Mouse (Mus musculus) lung, embryonic 16.5 days (tissue): ENCODE data around the gene Gm973. TPM values are rescaled to one million over a fixed set of nuclear protein-coding genes. Genes with fewer than 3 reads are reported as not detected.

Experiments used
- ATAC-seq: fragments of 200-750 bp; cut with Nextera tagmentation; 2 replicates; pipeline ENCODE4 v1.8.0; 2017; ENCODE audit warnings: low read depth, mild to moderate bottlenecking, moderate library complexity
- H3K27ac ChIP-seq: fragments of 300-500 bp; sonication (generic); 2 replicates; pipeline ENCODE4 v1.5.1; 2014; ENCODE audit warnings: mild to moderate bottlenecking, control low read depth, low read length
- H3K27me3 ChIP-seq: fragments of 300-500 bp; sonication (generic); 2 replicates; pipeline ENCODE4 v1.6.1; 2014; ENCODE audit warnings: low read depth, low read length, mixed read lengths; ENCODE audit not compliant: control insufficient read depth, insufficient read depth
- H3K36me3 ChIP-seq: fragments of 300-500 bp; sonication (generic); 2 replicates; pipeline ENCODE4 v1.6.1; 2014; ENCODE audit warnings: low read length; ENCODE audit not compliant: control insufficient read depth, insufficient read depth
- H3K4me1 ChIP-seq: fragments of 300-500 bp; sonication (generic); replicated peaks from 2 replicates; pipeline ENCODE4 v1.6.1; 2014; ENCODE audit warnings: low read length, mixed read lengths; ENCODE audit not compliant: control insufficient read depth, insufficient read depth
- H3K4me2 ChIP-seq: fragments of 300-500 bp; sonication (generic); 2 replicates; pipeline ENCODE4 v1.6.1; 2014; ENCODE audit warnings: low read depth, low read length, control low read depth
- H3K4me3 ChIP-seq: fragments of 300-500 bp; sonication (generic); 2 replicates; pipeline ENCODE4 v1.5.1; 2014; ENCODE audit warnings: mild to moderate bottlenecking, low read length, control low read depth
- H3K9ac ChIP-seq: fragments of 300-500 bp; sonication (generic); 2 replicates; pipeline ENCODE4 v1.6.1; 2014; ENCODE audit warnings: low read length, control low read depth
- H3K9me3 ChIP-seq: fragments of 300-500 bp; sonication (generic); 2 replicates; pipeline ENCODE4 v1.6.1; 2016; ENCODE audit warnings: low read length; ENCODE audit not compliant: control insufficient read depth
- WGBS: fragments of 180-500 bp; shearing (Covaris S2); extraction: QIAGEN DNeasy Blood & Tissue Kit; methylation state at CpG from one replicate; pipeline ENCODE4 v1.1.7; 2014; 5-methylcytosine and 5-hydroxymethylcytosine counted together
- polyA plus RNA-seq: library from polyadenylated mRNA; unstranded; fragments of >200 nt; fragmentation: Nextera tagmentation; extraction: Ambion mirVana; gene quantifications from 2 replicates; pipeline ENCODE4 v1.2.1, GENCODE M21; 2015

Gm973 gene
- polyA plus RNA-seq, 1 experiment from 2014 or later, result 2.0 TPM

DNA sequence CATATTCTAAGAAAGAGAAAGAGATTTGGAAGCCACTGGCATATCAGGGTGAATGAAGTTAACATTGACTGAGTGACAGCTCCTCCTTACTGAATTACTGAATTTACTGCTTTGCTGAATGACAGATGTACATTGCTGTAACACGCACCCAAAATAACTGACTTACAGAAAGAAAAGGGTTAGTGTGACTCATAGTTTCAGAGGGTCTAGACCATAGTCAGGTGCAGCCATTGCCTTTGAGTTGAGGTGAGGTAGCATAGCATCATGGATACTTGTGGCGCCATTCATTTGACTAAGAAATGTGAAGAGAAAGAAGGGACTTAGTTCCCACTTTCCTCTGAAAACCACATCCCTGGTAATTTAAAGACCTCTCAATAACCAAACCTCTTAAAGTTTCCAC, 157.6 kb downstream of the Gm973 start:
- no peak for ATAC-seq
- H3K27ac ChIP-seq, result no peak overlapping the region
- H3K4me2 ChIP-seq, result no peak overlapping the region
- H3K4me1 ChIP-seq, result peaks cover 12% of the 10 kb centered on the region
- 96% methylated on average over 2 of the region's 2 CpGs for WGBS
- H3K27me3 ChIP-seq, result no peaks in the 10 kb centered on the region
- no peak overlapping the region for H3K9ac ChIP-seq
- no peaks in the 10 kb centered on the region for H3K9me3 ChIP-seq
- H3K4me3 ChIP-seq, result no peak overlapping the region
- H3K36me3 ChIP-seq, result no peaks in the 10 kb centered on the region

- H3K4me3 ChIP-seq, result peak overlapping the region; percentile 78
- H3K4me1 ChIP-seq, result peaks cover 14% of the 10 kb centered on the region
- H3K9me3 ChIP-seq, result no peaks in the 10 kb centered on the region
- ATAC-seq, result peak; percentile 39; the same call in 1 of the 2 replicates
- H3K4me2 ChIP-seq, result peak overlapping the region; percentile 83
- H3K9ac ChIP-seq, result peak overlapping the region; percentile 68
- 7% methylated on average over 11 of the region's 11 CpGs for WGBS
- peak overlapping the region; percentile 82; the same call in 1 of the 2 replicates for H3K27ac ChIP-seq
- H3K36me3 ChIP-seq, result no peaks in the 10 kb centered on the region
- no peaks in the 10 kb centered on the region; the same call in 1 of the 2 replicates for H3K27me3 ChIP-seq
These were observed 168.1 kb downstream of the Gm973 start for GRCm38 (mm10) chr1:59683926-59684818.

DNA sequence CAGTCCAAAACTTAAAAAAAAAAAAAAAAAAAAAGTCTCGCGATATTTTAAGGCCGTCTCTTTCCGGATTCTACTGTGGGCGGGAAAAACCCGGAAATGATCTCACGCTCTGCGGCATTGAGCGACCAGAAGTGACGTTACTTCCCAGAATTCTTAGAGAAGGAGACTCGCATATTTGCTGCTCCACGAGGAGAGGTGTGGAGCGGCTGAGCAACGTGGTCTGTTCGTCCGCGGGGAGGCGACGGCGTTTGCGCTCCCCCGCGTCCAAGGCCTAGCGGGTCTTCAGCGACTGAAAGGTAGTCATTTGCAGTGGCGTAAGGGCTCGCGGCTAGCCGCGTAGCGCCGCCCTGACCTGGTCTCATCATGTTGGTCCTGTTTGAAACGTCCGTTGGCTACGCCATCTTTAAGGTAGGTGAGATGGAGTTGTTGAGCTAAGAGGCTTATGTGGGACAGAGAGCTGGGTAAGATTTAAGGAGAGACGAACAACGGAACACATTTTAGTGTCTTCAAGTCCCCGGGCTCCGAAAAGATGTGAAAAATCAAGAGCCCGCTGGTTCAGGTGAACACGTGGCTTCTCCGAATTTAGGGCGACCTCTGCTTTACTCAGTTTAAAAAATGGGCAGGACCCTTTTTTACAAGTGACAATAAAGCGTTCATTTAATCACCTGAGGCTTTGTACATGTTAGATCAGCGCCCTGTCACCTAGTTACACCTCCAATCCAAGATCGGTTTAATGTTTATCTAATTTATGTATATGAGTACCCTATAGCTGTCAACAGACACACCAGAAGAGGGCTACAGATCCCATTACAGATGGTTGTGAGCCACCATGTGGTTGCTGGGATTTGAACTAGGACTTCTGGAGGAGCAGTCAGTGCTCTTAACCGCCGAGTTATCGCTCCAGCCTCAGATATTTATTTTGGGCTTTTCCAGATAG, 169.0 kb downstream of the Gm973 start, which contains the start of gene Nop58:
Gene Nop58 (plus strand): TSS at position 153 of the 937 bp plus-strand sequence.
- peaks cover 14% of the 10 kb centered on the region for H3K4me1 ChIP-seq
- peak within 1 kb of the TSS; percentile 78 for H3K9ac ChIP-seq
- H3K27me3 ChIP-seq, result no peaks in the 10 kb centered on the region; the same call in 1 of the 2 replicates
- H3K36me3 ChIP-seq, result no peaks in the 10 kb centered on the region
- no peaks in the 10 kb centered on the region for H3K9me3 ChIP-seq
- H3K27ac ChIP-seq, result peak within 1 kb of the TSS; percentile 85
- ATAC-seq, result peak; percentile 98
- WGBS, result under 1% methylated on average over 49 of the region's 49 CpGs
- H3K4me3 ChIP-seq, result peak within 1 kb of the TSS; percentile 78
- H3K4me2 ChIP-seq, result peak within 1 kb of the TSS; percentile 83

Other genes starting within 250 kb of the Gm973 start
- 12.4 and 12.9 TPM in 2 replicates for gene Fzd7, start 33.8 kb upstream of the Gm973 start, polyA plus RNA-seq
- gene Sumo1, start 154.6 kb downstream of the Gm973 start, polyA plus RNA-seq, result 366 and 371 TPM in 2 replicates
- gene Nop58, start 168.7 kb downstream of the Gm973 start, polyA plus RNA-seq, result 188 and 207 TPM in 2 replicates
- 9.0 and 9.4 TPM in 2 replicates for gene Bmpr2, start 247.1 kb downstream of the Gm973 start, polyA plus RNA-seq